Mouse (Mus musculus): ENCODE measurements around the gene Dhx57.

Dhx57 gene

DNA sequence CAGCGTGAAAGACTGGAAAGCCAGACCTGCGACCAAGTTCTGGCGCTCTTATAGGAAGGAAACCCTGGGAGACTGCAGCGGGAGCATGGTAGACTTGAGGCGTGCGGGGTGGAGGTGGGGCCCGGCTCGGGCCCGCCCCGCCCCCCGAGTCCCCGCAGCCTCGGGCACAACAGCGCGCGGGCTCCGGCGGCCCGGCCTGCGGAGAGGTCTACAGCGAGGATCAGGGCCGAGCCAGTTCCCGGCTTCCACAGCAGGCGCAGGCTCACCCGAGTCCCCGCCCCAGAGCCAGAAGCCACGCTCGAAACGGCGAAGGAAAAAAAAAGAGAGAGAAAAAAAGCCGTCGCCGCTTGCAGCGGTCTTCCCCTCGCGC, 84.0 kb downstream of the Dhx57 start:
- ATAC-seq (ENCODE audit: insufficient number of reproducible peaks, low FRiP score, low TSS enrichment), result peak; percentile 45

DNA sequence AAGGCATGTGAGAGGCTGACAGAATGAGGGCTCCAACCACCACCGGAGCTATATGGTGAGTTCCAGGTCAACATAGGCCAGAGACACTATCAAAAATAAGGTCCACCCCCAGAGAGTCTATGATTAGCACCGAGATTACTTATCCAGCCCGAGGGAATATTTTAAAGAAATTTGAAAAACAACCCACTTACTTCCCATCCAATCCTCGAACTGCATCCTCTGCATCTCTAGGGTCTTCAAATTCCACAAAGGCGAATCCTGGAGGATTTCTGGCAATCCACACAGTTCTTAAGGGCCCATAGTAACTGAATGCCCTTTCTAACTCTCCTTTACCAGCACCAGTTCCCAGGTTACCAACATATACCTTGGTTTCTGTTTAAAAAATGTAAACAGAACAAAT, 84.6 kb downstream of the Dhx57 start:
- ATAC-seq (ENCODE audit: insufficient number of reproducible peaks, low FRiP score, low TSS enrichment), result no peak

DNA sequence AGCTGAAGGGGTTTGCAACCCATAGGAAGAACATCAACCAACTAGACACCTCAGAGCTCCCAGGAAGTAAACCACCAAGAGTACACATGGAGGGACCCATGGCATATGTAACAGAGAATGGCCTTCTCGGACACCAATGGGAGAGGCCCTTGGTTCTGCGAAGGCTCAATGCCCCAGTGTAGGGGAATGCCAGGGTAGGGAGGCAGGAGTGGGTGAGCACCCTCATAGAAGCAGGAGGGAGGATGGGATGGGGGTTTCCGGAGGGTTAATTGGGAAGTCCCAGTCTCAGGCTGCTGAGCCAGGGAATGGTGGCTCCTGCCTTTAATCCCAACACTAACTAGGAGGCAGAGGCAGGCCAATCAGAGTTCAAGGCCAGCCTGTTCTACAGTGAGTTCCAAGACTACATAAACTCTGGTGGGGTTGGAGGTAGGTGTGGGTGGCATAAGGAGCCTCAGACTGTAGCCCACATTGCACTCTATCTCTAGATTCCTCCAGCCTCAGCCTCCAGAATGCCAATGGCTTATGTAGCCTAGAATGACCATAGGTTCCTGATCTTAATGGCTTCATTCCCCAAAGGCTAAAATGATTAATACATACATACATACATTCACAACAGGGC, 91.0 kb downstream of the Dhx57 start:
- ATAC-seq (ENCODE audit: insufficient number of reproducible peaks, low FRiP score, low TSS enrichment), result no peak

DNA sequence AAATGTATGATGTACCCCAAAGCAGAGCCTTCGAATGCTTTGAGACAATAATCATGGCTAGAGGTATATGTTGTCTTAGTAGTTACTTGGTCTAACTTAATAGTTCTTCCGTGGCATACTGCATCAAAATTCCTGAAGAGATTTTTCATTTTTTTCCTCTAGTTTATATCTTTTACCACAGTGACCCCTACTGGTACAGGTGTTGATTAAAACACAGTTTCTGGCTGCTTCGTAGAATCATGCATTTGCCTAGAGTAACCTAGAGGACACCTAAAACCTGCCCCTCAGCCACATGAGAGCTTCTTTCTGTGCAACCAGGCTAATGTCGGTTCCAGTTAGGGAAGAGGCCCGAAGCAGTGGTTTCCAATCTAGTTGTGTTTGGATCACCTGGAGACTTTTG, 97.2 kb downstream of the Dhx57 start:
- no peak for ATAC-seq (ENCODE audit: insufficient number of reproducible peaks, low FRiP score, low TSS enrichment)
